Mouse (Mus musculus): ENCODE measurements at regions not wholly inside any gene's neighbourhood (a gene's known extent, or its start where the extent isn't known, plus 50 kb on each side); places are given as distances from the start of the nearest gene placed in this dataset.

DNA sequence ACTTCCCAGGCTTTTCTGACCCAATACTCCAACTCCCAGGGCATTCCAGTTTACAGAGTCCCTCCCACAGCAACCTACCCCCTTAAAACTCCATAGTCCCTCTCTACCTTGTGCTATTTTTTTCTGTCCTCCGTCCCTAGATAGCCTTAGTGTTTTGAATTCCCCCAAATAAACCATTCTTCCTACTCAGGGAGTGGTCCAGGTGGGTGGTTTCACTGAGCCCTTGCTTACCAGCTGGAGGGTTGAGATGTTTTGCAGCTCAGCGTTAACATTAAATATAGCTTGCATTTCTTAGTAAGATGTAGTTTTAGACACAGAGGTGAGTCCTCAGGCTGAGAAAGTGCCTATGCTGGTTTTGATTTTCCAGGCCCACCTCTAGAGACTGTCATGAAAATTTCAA lies 313.0 kb downstream of the Bmper start:
- DNase-seq (ENCODE audit: low read depth): no peak

DNA sequence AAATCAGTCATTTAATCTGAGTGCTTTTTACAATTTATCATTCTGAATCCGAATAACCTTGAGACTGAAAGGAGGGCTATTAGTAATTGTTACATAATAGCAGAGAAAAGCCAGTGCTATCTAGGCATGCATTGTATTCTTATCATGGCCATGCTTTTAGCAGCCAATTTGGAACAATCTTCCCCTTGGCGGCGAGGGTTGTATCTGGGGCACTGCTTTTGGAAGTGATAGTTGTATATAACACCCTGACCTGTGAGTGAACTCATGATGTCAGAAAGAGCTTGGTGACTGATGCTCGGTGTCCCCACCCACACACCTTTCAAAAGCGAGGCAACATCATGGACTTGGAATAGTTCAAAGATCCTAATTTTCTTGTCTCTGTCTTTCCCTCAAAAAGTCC lies 315.2 kb downstream of the Bmper start:
- no peak for DNase-seq (ENCODE audit: low read depth)

DNA sequence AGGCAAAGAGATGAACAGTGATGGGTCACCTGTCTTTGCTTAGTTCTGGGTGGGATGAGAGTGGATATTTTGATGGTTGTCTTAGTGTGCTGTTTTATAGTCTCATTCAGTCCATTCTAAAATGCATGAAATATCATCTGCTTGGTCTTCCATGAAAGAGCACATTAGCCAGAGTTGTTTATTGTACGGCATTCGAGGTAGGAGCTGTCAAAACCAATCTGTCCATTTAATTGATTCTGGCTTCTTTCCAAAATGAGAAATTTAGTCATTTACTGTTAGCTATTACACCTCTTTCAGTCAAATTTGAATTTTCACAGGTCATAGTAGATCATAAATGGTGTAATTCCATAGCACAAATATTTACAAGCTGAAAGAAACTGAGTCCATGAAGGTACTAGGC lies 328.8 kb downstream of the Bmper start:
- DNase-seq (ENCODE audit: low read depth): no peak

DNA sequence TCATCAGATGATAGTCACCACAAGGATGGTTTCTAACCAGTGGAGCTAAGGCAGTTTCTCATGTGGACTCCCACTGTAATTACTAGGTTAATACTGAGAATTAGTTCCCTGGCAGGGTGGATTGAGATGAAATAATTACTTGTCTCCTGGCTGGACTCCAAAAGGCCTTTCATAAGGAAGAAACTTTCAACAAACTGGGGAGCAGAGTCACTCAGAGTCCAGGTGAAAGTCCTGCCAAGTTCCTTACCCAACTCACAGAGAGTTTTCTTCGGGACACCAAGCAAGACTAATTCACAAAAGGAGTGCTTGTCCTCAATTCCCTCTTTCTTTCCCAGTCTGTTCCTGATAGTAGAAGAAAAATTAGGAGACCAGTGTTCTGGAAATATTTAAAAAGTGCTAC lies 330.9 kb downstream of the Bmper start:
- no peak for DNase-seq (ENCODE audit: low read depth)

DNA sequence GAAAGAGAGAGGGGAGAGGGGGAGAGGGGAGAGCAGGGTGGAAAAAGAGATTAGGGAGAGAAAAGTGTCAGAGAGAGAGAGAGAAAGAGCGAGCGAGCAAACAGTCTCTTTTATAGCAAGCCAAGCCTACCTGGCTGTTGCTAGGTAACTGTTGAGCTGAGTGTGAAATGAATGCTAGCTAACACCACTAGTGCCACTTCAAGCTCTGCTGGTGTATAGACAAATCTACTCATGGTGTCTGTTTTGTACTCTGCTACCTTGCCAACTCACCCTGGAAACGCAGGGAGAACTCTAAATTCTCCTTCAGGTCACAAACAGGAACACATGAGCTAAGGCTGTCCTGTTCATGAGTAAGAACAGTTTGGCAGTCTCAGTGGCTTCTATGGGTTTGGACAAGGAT lies 334.7 kb downstream of the Bmper start:
- DNase-seq (ENCODE audit: low read depth): no peak

DNA sequence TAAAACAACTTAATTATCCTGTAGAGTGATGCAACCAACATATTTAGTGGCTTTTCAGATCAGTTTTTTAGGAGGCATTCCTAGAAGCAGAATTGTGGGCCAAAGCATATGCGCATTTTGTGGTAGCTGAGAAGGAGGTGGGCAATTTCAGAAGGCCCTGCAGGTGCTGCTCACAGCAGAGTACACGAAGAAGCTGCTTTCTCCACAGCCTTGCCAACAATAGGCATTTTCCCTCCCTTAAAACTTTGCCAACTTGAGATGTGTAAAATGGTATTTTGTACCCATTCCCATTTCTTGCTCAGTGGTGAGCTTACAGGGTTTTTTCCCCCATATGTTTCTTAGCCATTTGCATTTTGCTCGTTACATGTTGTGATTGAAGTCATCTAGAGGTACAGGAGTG lies 339.0 kb downstream of the Bmper start:
- no peak for DNase-seq (ENCODE audit: low read depth)

DNA sequence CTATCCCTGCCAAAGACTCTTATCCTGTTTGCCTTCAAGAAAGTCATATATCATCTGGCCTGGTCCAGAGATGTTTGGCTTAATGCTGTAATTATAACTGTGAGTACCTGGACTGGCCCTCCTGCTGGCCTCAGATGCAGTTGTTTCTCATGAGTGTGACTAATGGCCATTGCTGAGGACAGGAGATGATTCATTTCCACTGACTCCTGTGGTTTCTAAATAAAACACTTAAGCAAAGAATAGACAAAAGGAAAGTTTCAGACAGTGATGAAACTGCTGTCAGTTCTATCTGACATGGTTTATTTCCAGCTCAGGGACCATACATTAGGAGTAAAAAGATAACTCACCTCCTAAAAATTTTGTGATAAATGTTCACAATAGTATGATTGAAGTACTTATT lies 344.2 kb downstream of the Bmper start:
- DNase-seq (ENCODE audit: low read depth): no peak

DNA sequence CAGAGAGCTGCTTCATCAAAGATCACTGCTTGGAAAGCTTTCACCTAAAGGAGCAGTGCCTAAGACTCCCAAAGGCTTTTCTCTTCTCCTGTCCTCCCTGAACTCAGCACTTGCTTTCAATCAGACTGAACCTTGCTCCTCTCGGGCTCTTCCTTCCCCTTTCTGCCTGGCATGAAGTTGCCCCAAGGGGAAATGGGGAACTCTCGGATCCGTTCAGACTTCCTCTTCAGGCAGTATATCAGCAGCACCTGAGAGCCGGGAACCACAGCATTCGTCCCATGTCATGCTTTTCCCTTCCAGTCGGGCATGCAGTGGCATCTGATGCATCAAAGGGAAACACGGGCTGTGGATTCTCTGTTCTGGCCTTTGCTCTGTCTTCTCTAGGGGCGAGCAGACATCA lies 347.3 kb downstream of the Bmper start:
- peak; percentile 39 for DNase-seq (ENCODE audit: low read depth)

DNA sequence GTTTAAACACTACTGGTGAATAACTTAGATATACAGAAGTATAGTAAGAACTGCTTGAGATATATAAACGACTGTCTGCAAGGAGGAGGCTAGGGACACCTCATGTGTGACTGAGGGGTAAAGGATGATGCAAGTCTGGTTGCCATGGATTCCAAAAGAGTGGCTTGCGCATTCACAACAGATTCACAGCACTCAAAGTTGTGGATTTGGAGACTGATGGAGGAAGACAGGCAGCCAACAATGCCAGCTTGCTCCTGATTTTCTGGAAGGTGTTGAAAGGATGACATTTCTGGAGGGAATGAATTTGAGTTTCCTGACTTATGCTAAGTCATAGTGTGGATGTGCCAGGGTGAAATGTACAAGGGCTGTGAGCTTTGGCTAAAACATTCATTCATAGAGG lies 353.4 kb downstream of the Bmper start:
- DNase-seq (ENCODE audit: low read depth): no peak

DNA sequence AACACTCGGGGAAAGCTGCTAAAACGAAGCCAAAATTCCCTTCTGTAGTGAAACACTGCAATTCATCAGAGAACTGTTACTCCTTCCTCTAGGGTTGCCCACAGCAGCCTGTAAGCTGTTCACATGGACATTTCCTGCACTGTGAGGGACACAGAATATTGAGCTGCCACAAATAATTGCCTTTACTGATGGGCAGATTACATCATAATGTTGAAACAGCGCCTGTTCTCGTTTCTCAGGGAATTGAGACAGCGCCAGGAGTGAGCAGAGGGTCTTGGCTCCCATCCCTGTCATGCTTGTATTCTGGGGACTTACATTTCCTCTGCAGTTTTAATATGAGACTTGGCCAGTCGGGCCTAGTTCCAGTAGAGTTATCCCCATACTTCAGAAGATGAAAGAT lies 357.3 kb downstream of the Bmper start:
- DNase-seq (ENCODE audit: low read depth): no peak

DNA sequence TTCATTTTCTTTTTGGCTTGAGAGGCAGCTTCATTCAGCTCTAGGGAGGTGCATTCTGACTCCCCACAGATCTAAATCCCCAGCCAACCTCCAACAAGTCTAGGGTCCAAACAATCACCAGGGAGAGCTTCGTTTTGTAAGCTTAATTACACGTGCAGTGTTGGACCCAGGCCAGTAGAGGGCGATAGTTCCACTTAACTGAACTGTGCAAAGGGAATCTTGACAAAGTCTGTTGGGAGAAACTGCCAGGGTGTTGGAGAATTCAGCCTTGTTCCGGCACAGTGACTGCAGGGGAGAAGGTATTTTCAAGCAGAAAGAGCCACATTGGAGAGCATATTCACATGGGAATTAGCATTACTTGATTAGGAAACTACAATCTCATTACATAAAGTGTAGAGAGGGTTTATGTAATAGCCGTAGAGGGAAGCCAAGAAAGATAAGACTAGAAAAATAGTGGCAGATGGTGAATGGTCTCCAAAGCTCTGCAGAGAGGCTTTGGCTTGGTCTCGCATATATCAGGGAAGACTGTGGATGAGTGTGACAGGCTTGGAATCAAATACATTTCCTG lies 358.2 kb downstream of the Bmper start:
- DNase-seq (ENCODE audit: low read depth): peak; percentile 26

DNA sequence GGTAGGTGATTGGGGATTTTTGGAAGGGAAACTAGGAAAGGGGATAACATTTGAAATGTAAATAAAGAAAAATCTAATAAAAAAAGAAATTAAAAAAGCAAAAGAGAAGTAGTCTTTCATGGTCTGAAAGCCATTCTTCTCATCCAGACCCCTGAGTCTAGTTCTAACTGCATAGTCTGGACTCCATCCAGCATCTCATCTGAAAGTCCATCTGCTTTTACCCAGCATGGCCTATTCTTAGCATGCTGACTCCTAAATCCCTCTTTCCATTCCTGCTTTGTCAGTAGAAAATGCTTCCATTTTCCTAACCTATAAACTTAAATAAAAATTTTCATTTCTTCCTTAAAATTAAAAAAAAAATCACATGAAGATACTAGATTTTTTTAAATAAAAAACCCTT lies 361.7 kb downstream of the Bmper start:
- no peak for DNase-seq (ENCODE audit: low read depth)

DNA sequence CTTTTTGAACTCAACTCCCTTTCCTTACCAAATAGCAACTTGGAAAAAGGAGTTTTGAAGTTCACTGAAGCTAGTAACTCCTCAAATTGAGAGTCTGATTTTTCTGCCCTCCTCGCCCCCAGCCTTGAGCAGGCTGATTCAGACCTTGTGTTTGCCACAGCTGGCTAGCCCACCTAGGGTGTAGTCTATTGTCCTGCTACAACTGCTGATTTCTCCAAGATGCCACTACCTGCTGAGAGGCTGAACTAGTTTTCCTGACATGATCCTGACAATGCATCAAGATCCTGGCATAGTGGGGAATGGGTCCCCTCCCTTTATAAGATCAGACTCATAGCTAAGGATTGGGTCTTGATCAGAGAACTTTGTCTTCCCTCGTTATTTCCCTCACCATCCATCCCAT lies 366.1 kb downstream of the Bmper start:
- no peak for DNase-seq (ENCODE audit: low read depth)

DNA sequence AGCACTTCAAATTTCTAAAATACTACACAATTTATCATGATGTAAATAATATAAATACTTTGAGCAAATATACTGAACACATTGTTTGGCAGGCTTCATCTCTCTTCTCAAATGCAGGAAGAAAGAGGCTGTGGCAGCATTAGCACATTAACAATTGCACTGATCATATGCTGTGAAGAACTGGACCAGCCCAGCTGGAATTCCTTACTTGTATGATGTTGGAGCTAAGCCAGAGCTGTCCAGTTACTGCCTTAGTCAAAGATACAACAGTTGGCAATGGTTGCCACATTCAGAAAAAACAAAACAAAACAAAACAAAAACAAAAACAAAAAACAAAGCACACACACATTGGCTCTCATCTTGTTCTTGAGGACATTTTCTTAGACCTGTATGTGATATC lies 369.0 kb downstream of the Bmper start:
- DNase-seq (ENCODE audit: low read depth): no peak

DNA sequence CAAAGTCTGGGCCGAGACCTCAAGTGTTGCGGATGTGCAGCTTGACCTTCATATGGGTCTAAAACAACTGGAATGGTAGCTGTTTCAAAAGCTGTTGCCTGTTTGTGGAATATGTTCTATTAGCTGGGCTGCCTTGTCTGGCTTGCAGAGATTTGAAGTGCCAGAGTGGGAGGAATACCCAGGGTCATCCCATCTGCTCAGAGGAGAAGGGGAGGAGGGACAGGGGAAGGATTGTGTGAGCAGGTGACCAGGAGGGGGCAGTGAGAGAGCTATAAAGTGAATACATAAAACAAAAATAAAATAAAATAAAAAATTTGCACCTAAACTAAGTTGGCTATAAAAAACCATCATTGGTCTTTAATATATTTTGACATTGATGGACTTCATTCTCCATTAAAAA lies 377.7 kb downstream of the Bmper start:
- no peak for DNase-seq (ENCODE audit: low read depth)
